Mouse (Mus musculus): ENCODE results near the gene Prkar1a.

DNA sequence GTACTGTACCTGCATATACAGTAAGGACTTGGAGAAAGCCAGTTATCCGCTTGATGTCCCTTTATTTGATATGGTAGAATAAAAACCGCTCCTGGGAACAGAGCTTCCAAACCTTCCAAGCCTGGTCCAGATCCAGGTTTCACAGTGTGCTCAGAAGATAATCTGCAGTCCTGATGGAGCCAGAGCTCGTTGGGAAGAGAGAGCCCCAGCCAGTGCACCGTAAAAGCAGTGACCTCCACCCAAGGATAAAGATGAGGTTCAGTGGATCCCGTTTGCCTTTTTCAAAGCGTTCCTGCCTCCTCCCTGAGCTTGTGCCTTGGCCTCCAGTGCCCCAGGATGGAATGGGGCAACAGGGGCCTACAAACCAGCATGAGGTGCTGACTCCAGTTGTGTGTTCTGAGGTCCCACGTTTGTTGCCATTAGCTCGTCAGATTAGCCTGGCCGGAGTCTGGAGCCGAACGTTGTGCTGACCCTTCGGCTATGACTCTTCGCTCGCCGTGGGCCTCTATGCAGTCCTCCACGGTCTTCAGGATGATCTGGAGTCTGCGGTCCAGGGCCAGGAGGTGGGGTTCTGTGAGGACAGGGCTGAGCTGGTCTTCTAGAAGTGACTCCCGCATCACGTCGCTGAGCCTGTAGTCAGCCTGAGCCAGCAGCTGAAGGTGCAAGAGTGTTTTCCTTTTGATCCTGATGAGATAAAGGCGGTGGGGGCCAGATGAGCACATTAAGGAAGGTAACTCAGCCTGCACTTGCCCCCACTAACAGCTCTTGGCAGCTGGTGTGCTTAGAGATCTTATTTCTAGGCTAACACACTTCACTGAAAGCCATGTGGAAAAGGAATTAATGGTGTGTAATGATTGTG, 23.9 kb downstream of the Prkar1a start:
- TF ChIP-seq CTCF (IDR thresholded peaks at IDR 0.05; ENCODE audit: low read depth, low read length): no peak
- TF ChIP-seq POLR2A (IDR thresholded peaks at IDR 0.05; ENCODE audit: extremely low read depth, insufficient read depth, low read length): no peak
